Mouse (Mus musculus): ENCODE data around the gene Prkx. TPM values are rescaled to one million over a fixed set of nuclear protein-coding genes. Genes with fewer than 3 reads are reported as not detected.

Gene Prkx
- 12.2 and 13.4 TPM in 2 replicates for polyA plus RNA-seq (2014; fragmentation: Nextera tagmentation; extraction: Ambion mirVana)

DNA sequence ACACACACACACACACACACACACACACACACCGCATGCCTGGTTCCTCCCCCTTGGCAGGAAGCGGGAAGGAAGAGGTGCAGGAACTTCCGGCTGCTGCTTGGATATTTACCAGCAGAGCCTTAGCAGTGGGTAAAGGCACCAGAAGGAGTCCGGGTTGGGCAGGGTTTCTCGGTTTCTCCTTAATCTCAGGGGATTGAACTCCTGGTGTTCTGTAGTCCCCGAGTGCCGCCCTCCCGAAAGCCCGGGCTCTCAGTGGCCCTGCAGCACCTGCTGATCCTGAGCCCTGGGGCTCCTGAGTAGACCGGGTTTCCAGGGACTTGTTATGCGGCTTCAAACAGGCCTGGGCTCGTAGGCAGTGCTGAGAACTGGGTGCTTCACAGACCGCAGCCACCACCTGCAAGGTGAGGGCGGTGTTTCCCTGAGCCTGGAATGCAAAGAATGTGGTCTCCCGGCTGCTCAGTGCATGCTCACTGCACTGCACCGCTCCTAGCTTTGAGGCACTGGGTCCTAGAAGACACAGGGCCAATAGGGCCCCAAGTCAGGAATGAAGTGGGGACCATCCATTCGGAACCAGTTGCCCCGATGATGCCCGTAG lies at the start of gene Prkx:
Prkx (minus strand) TSS at position 41 of the 598 bp plus-strand sequence.
- H3K4me2 ChIP-seq (ENCODE audit: low read depth, low read length): peak within 1 kb of the TSS; percentile 65
- ATAC-seq (ENCODE audit: low read depth) (peak; percentile 83), DNase-seq (ENCODE audit: low spot score) (peak; percentile 79)
- H3K4me3 ChIP-seq (ENCODE audit: low read depth, low read length): peak within 1 kb of the TSS; percentile 61
- H3K36me3 ChIP-seq (ENCODE audit: control insufficient read depth, insufficient read depth, low read length): no peaks in the 10 kb centered on the region
- H3K9me3 ChIP-seq (ENCODE audit: control insufficient read depth, low read length): no peaks in the 10 kb centered on the region
- H3K27ac ChIP-seq (replicated peaks; ENCODE audit: low read depth, low read length): peak within 1 kb of the TSS; percentile 77
- no peaks in the 10 kb centered on the region for H3K27me3 ChIP-seq (replicated peaks; ENCODE audit: control insufficient read depth, insufficient read depth, low read length)
- WGBS: 29% methylated on average over 12 of the region's 19 CpGs
- peak within 1 kb of the TSS; percentile 70 for H3K9ac ChIP-seq (ENCODE audit: low read depth, low read length)
- 0 out of 2 replicates have a peak, but pooled peaks cover 3% of the 10 kb centered on the region for H3K4me1 ChIP-seq (ENCODE audit: control insufficient read depth, insufficient read depth, low read length)

DNA sequence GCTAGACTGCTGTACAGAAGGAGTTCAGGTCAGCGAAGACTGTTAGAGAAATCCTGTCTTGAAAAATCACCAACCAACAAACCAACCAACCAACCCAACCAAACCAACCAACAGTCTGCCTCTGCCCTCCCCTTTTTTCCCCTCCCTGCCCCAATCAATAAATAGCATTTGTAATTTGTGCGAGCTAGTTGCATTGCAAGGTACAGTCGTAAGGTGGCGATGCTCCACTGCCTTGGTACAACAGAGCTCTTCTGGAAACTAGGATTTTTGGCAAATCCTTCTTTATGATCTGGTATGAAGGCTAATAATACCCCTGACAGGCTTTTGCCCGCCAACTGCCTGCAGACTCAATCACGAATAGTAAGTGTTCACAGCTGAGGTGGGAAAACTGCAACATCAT lies 16.0 kb upstream of the Prkx start:
- H3K36me3 ChIP-seq (ENCODE audit: control insufficient read depth, insufficient read depth, low read length): no peaks in the 10 kb centered on the region

DNA sequence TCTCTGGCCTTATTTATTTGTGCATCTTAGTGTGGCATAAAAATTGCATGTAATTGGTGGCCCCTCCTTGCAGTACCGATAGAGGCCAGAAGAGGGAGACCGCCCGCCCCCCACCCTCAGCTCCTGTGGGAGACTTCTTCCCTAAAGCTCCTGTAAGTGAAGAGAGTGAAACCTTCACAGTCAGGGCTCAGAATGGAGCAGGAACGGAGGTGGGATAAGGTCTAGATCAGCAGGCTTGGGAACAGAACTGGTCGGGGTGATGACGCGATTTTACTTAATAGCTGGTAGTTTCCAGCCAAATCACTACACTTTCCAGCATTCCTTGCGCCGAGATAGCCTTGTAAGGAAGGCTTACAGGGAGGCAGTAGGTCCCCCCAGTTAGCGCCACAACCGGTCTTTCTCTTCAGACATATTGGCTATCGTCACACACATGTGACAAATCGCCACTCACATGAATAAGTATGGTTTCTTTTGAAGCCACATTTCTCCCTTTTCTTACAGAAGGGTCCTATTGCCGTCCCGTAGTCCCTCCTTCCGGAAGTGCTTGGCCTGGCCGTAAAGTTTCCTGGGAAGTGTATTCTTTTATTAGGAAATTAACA lies 14.6 kb upstream of the Prkx start:
- peak; percentile 89 for ATAC-seq (ENCODE audit: low read depth)

More for the DNA sequence above, 16.0 kb upstream of the Prkx start:
- ATAC-seq (ENCODE audit: low read depth): no peak
- H3K4me1 ChIP-seq (ENCODE audit: control insufficient read depth, insufficient read depth, low read length): no peaks in the 10 kb centered on the region
- H3K27ac ChIP-seq (replicated peaks; ENCODE audit: low read depth, low read length): no peak overlapping the region
- no peak overlapping the region for H3K4me3 ChIP-seq (ENCODE audit: low read depth, low read length)
- H3K27me3 ChIP-seq (replicated peaks; ENCODE audit: control insufficient read depth, insufficient read depth, low read length): no peaks in the 10 kb centered on the region
- no peak for DNase-seq (ENCODE audit: low spot score)
- 58% methylated on average over 6 of the region's 6 CpGs for WGBS
- H3K9me3 ChIP-seq (ENCODE audit: control insufficient read depth, low read length): no peaks in the 10 kb centered on the region
- H3K4me2 ChIP-seq (ENCODE audit: low read depth, low read length): no peak overlapping the region
- H3K9ac ChIP-seq (ENCODE audit: low read depth, low read length): no peak overlapping the region

DNA sequence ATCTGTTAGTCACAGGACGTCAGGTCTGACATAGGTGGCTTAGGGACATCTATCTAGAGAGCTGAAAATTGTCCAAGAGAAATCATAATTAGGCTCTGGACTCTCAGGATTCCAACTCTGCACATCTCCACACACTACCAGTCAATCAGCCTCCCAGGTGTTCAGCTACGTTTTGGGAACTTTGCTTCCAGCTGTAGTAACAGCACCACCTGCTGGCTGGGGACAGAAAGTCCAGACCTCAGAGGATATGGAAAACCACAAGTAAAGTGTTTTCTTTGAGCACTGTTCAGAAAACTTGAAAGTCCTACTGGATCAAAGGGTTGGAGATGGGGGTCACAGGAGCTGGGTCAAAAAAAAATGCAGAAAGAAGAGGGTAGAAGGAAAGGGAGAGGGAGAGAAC lies 12.5 kb upstream of the Prkx start:
- Histone ChIP-seq H3K27me3 (replicated peaks; ENCODE audit: control insufficient read depth, insufficient read depth, low read length) (no peaks in the 10 kb centered on the region), H3K27ac (replicated peaks; ENCODE audit: low read depth, low read length) (no peak overlapping the region), H3K9me3 (ENCODE audit: control insufficient read depth, low read length) (no peaks in the 10 kb centered on the region), H3K36me3 (ENCODE audit: control insufficient read depth, insufficient read depth, low read length) (no peaks in the 10 kb centered on the region), H3K4me1 (ENCODE audit: control insufficient read depth, insufficient read depth, low read length) (no peaks in the 10 kb centered on the region), H3K4me2 (ENCODE audit: low read depth, low read length) (no peak overlapping the region), H3K9ac (ENCODE audit: low read depth, low read length) (no peak overlapping the region), H3K4me3 (ENCODE audit: low read depth, low read length) (no peak overlapping the region)
- ATAC-seq (ENCODE audit: low read depth) (no peak), DNase-seq (ENCODE audit: low spot score) (peak; percentile 41)
- 19% methylated on average over 2 of the region's 2 CpGs for WGBS

More for the DNA sequence above, 14.6 kb upstream of the Prkx start:
- Histone ChIP-seq H3K27ac (replicated peaks; ENCODE audit: low read depth, low read length) (peak overlapping the region; percentile 70; the same call in 1 of the 2 replicates), H3K4me3 (ENCODE audit: low read depth, low read length) (peak overlapping the region; percentile 41), H3K4me2 (ENCODE audit: low read depth, low read length) (peak overlapping the region; percentile 41), H3K36me3 (ENCODE audit: control insufficient read depth, insufficient read depth, low read length) (no peaks in the 10 kb centered on the region), H3K4me1 (ENCODE audit: control insufficient read depth, insufficient read depth, low read length) (no peaks in the 10 kb centered on the region), H3K27me3 (replicated peaks; ENCODE audit: control insufficient read depth, insufficient read depth, low read length) (no peaks in the 10 kb centered on the region), H3K9me3 (ENCODE audit: control insufficient read depth, low read length) (no peaks in the 10 kb centered on the region), H3K9ac (ENCODE audit: low read depth, low read length) (peak overlapping the region; percentile 52)
- 32% methylated on average over 17 of the region's 17 CpGs for WGBS
- peak; percentile 56 for DNase-seq (ENCODE audit: low spot score)

DNA sequence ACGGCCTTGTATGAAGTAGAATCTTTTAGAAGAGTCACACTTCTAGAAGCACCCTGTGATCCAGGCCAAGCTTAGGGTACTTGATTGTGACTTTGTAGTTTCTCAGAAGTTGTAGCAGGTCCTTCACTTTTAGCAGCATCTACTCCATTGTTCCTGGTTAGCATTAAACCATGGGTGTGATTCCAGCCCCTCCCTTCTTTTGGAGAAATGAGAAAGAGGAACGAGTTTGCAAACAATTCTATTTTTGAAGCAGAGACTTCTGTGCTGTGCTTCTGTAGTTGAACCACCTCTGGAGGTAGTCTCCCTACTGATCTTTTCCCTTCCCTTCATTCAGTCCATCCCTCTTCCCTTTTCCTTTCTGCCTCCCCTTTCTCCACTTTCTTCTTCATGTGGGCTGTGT lies 6.2 kb upstream of the Prkx start:
- Histone ChIP-seq H3K27ac (replicated peaks; ENCODE audit: low read depth, low read length) (no peak overlapping the region), H3K9me3 (ENCODE audit: control insufficient read depth, low read length) (no peaks in the 10 kb centered on the region), H3K4me1 (ENCODE audit: control insufficient read depth, insufficient read depth, low read length) (no peaks in the 10 kb centered on the region), H3K27me3 (replicated peaks; ENCODE audit: control insufficient read depth, insufficient read depth, low read length) (no peaks in the 10 kb centered on the region), H3K9ac (ENCODE audit: low read depth, low read length) (no peak overlapping the region), H3K36me3 (ENCODE audit: control insufficient read depth, insufficient read depth, low read length) (no peaks in the 10 kb centered on the region), H3K4me3 (ENCODE audit: low read depth, low read length) (no peak overlapping the region), H3K4me2 (ENCODE audit: low read depth, low read length) (no peak overlapping the region)
- 81% methylated on average over 2 of the region's 2 CpGs for WGBS
- no peak for ATAC-seq (ENCODE audit: low read depth)
- DNase-seq (ENCODE audit: low spot score): no peak

DNA sequence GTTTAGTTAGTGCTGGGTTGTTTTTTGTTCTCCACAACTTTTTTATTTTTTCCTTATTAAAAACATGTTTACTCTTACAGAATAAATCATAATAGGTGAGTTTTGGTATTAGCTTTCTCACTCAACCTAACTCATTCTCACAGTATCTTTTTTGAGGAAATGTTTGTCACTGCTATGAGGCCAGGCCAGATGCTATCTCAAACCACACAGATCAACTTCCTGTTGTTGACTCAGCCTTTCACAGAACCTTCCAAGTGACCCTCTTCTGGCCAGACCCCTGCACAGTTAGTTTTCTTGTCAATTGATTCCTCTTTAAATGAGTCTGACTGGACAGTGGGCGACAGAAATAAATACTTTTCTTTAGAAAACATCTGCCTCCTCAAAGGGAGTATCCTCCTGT lies 5.5 kb upstream of the Prkx start:
- WGBS: 49% methylated on average over 1 of the region's 1 CpGs
- H3K4me2 ChIP-seq (ENCODE audit: low read depth, low read length): no peak overlapping the region

DNA sequence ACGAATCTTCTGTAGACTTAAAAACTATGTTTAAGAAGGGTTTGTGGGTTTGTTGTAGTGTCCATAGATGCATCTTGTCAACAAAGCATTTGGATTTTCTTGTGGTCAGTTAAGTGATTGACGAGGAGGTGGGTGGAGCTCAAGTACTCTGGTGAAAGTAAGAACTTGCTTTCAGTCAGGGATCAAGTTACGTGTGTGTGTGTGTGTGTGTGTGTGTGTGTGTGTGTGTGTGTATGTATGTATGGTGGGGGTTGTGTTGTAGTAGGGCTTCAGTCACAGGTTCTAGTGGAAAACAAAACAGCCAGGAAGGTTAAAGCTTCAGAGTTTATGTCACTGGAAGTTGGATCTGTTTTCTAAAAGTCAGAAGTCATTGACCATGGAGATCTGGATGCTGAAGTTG lies 3.5 kb upstream of the Prkx start:
- Histone ChIP-seq H3K4me2 (ENCODE audit: low read depth, low read length) (no peak overlapping the region), H3K4me3 (ENCODE audit: low read depth, low read length) (no peak overlapping the region), H3K9ac (ENCODE audit: low read depth, low read length) (no peak overlapping the region), H3K27ac (replicated peaks; ENCODE audit: low read depth, low read length) (no peak overlapping the region), H3K27me3 (replicated peaks; ENCODE audit: control insufficient read depth, insufficient read depth, low read length) (no peaks in the 10 kb centered on the region), H3K36me3 (ENCODE audit: control insufficient read depth, insufficient read depth, low read length) (no peaks in the 10 kb centered on the region), H3K4me1 (ENCODE audit: control insufficient read depth, insufficient read depth, low read length) (no peaks in the 10 kb centered on the region), H3K9me3 (ENCODE audit: control insufficient read depth, low read length) (no peaks in the 10 kb centered on the region)
- DNase-seq (ENCODE audit: low spot score) (no peak), ATAC-seq (ENCODE audit: low read depth) (no peak)
- 77% methylated on average over 3 of the region's 3 CpGs for WGBS

More for the DNA sequence above, 5.5 kb upstream of the Prkx start:
- Histone ChIP-seq H3K4me3 (ENCODE audit: low read depth, low read length) (no peak overlapping the region), H3K27ac (replicated peaks; ENCODE audit: low read depth, low read length) (no peak overlapping the region), H3K9ac (ENCODE audit: low read depth, low read length) (no peak overlapping the region), H3K27me3 (replicated peaks; ENCODE audit: control insufficient read depth, insufficient read depth, low read length) (no peaks in the 10 kb centered on the region), H3K9me3 (ENCODE audit: control insufficient read depth, low read length) (no peaks in the 10 kb centered on the region), H3K36me3 (ENCODE audit: control insufficient read depth, insufficient read depth, low read length) (no peaks in the 10 kb centered on the region), H3K4me1 (ENCODE audit: control insufficient read depth, insufficient read depth, low read length) (no peaks in the 10 kb centered on the region)
- ATAC-seq (ENCODE audit: low read depth) (no peak), DNase-seq (ENCODE audit: low spot score) (no peak)

DNA sequence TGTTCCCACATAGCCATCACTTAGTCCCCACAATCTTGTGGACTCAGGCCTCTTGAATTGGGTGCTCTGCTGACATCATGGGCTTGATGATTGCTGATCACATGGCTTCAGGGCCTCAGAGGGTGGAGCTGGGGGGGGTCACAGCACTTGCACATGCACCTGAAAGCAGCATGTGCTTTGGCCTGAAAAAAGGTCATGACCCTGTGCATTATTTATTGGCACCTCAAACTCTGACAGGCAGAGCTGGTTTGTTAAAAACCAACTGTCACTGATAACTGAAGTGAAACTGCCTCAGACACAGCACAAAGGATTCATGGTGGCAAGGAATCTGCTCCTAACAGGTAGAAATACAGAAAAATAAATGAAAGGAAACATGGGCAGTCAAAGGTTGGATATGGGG lies 1.7 kb upstream of the Prkx start:
- H3K36me3 ChIP-seq (ENCODE audit: control insufficient read depth, insufficient read depth, low read length): no peaks in the 10 kb centered on the region
- H3K9me3 ChIP-seq (ENCODE audit: control insufficient read depth, low read length): no peaks in the 10 kb centered on the region
- no peak overlapping the region for H3K9ac ChIP-seq (ENCODE audit: low read depth, low read length)
- H3K27ac ChIP-seq (replicated peaks; ENCODE audit: low read depth, low read length): no peak overlapping the region
- no peaks in the 10 kb centered on the region for H3K27me3 ChIP-seq (replicated peaks; ENCODE audit: control insufficient read depth, insufficient read depth, low read length)
- ATAC-seq (ENCODE audit: low read depth) (no peak), DNase-seq (ENCODE audit: low spot score) (no peak)
- H3K4me1 ChIP-seq (ENCODE audit: control insufficient read depth, insufficient read depth, low read length): 0 out of 2 replicates have a peak, but pooled peaks cover 3% of the 10 kb centered on the region
- no peak overlapping the region for H3K4me3 ChIP-seq (ENCODE audit: low read depth, low read length)
- no peak overlapping the region for H3K4me2 ChIP-seq (ENCODE audit: low read depth, low read length)

DNA sequence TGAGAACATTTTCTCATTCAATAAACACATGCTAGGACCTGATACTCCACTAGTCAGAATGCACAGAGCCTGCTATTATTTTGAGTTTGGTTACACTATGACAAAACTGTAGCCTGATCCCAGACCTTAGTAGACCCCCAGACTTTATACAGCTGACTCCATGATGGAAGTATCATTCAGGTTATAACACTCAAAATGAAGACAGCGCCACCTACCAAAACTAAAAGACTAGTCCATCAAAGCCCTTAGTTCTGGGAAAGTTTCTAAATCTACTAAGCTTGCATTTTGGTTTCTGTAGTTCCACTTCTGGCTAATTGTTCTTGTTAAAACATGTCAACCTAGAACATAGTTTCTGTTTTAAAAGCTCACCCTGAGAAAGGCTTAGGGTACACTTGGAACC lies 838 bp upstream of the Prkx start:
- no peaks in the 10 kb centered on the region for H3K9me3 ChIP-seq (ENCODE audit: control insufficient read depth, low read length)
- DNase-seq (ENCODE audit: low spot score) (peak; percentile 3), ATAC-seq (ENCODE audit: low read depth) (no peak)
- peak overlapping the region; percentile 77; the same call in 1 of the 2 replicates for H3K27ac ChIP-seq (replicated peaks; ENCODE audit: low read depth, low read length)
- H3K36me3 ChIP-seq (ENCODE audit: control insufficient read depth, insufficient read depth, low read length): no peaks in the 10 kb centered on the region
- H3K4me2 ChIP-seq (ENCODE audit: low read depth, low read length): peak overlapping the region; percentile 65; the same call in 1 of the 2 replicates
- no peak overlapping the region for H3K4me3 ChIP-seq (ENCODE audit: low read depth, low read length)
- H3K27me3 ChIP-seq (replicated peaks; ENCODE audit: control insufficient read depth, insufficient read depth, low read length): no peaks in the 10 kb centered on the region
- WGBS: 65% methylated on average over 1 of the region's 1 CpGs
- H3K9ac ChIP-seq (ENCODE audit: low read depth, low read length): no peak overlapping the region
- H3K4me1 ChIP-seq (ENCODE audit: control insufficient read depth, insufficient read depth, low read length): 0 out of 2 replicates have a peak, but pooled peaks cover 3% of the 10 kb centered on the region

Data from embryonic facial prominence, embryonic 14.5 days (tissue).